Mouse (Mus musculus) megakaryocyte, embryonic 14.5 days (primary cell): ENCODE results near the gene A930004D18Rik.

Source experiments
- FLI1 ChIP-seq: IDR thresholded peaks from 2 replicates; pipeline ENCODE4 v1.6.1; 2012; ENCODE audit warnings: low read length, inconsistent platforms, mixed read lengths
- GATA1 ChIP-seq: IDR thresholded peaks from 3 replicates; pipeline ENCODE4 v1.6.1; 2012; ENCODE audit warnings: mixed read lengths, low read length, inconsistent platforms, borderline replicate concordance

GRCm38 (mm10) chr2:18017321-18017720 is 20.2 kb downstream of the A930004D18Rik start:
- TF ChIP-seq GATA1 (no peak), FLI1 (no peak)
